Mouse (Mus musculus) intestine, embryonic 16.5 days (tissue): ENCODE measurements at regions not wholly inside any gene's neighbourhood (a gene's known extent, or its start where the extent isn't known, plus 50 kb on each side); places are given as distances from the start of the nearest gene placed in this dataset.

ENCODE experiments used
- ATAC-seq: fragments of 200-750 bp; cut with Nextera tagmentation; 2 replicates; pipeline ENCODE4 v1.8.0; 2017; ENCODE audit warnings: moderate TSS enrichment, moderate library complexity
- H3K27ac ChIP-seq: fragments of 300-500 bp; sonication (generic); 2 replicates; pipeline ENCODE4 v1.5.1; 2014; ENCODE audit warnings: mild to moderate bottlenecking, low read length
- H3K27me3 ChIP-seq: fragments of 300-500 bp; sonication (generic); replicated peaks from 2 replicates; pipeline ENCODE4 v1.6.1; 2014; ENCODE audit warnings: low read length, control low read depth, mixed read lengths; ENCODE audit not compliant: control insufficient read depth, insufficient read depth
- H3K36me3 ChIP-seq: fragments of 300-500 bp; sonication (generic); 2 replicates; pipeline ENCODE4 v1.6.1; 2014; ENCODE audit warnings: low read length, control low read depth; ENCODE audit not compliant: control insufficient read depth, insufficient read depth
- H3K4me1 ChIP-seq: fragments of 300-500 bp; sonication (generic); 2 replicates; pipeline ENCODE4 v1.6.1; 2014; ENCODE audit warnings: low read length, control low read depth, mixed read lengths; ENCODE audit not compliant: control insufficient read depth, insufficient read depth
- H3K4me2 ChIP-seq: fragments of 300-500 bp; sonication (generic); 2 replicates; pipeline ENCODE4 v1.6.1; 2014; ENCODE audit warnings: low read depth, low read length, control low read depth
- H3K4me3 ChIP-seq: fragments of 300-500 bp; sonication (generic); 2 replicates; pipeline ENCODE4 v1.5.1; 2014; ENCODE audit warnings: mild to moderate bottlenecking, low read length
- H3K9ac ChIP-seq: fragments of 300-500 bp; sonication (generic); 2 replicates; pipeline ENCODE4 v1.6.1; 2014; ENCODE audit warnings: low read depth, low read length
- H3K9me3 ChIP-seq: fragments of 300-500 bp; sonication (generic); 2 replicates; pipeline ENCODE4 v1.6.1; 2016; ENCODE audit warnings: low read length, control low read depth; ENCODE audit not compliant: control insufficient read depth
- WGBS: fragments of 180-500 bp; shearing (Covaris S2); extraction: QIAGEN DNeasy Blood & Tissue Kit; methylation state at CpG from one replicate; pipeline ENCODE4 v1.1.7; 2014; 5-methylcytosine and 5-hydroxymethylcytosine counted together

DNA sequence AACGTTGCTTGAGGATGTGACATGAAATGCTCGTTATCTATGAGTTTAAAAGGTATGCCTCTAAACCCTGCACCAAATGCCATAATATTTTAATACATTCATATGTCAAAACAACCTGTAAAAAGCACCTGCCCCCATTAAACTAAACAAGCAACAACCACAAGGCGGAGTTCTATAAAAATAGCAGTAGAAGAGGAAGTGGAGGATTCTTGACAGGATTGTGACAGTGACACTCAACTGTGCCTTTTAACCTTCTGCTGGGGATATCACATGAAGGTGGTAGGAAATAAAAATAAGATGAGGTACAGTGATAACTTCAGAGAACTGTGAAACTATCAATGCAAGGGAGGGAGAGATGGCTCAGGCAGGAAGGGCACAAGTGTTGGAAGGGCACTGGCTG, 58.6 kb upstream of the Dbx2 start:
- no peaks in the 10 kb centered on the region for H3K36me3 ChIP-seq
- H3K4me2 ChIP-seq: no peak overlapping the region
- H3K27me3 ChIP-seq: no peaks in the 10 kb centered on the region
- WGBS: 83% methylated on average over 3 of the region's 3 CpGs
- H3K4me1 ChIP-seq: no peaks in the 10 kb centered on the region
- no peak overlapping the region for H3K27ac ChIP-seq
- no peak overlapping the region for H3K9ac ChIP-seq
- H3K4me3 ChIP-seq: no peak overlapping the region
- no peaks in the 10 kb centered on the region for H3K9me3 ChIP-seq
- no peak for ATAC-seq

DNA sequence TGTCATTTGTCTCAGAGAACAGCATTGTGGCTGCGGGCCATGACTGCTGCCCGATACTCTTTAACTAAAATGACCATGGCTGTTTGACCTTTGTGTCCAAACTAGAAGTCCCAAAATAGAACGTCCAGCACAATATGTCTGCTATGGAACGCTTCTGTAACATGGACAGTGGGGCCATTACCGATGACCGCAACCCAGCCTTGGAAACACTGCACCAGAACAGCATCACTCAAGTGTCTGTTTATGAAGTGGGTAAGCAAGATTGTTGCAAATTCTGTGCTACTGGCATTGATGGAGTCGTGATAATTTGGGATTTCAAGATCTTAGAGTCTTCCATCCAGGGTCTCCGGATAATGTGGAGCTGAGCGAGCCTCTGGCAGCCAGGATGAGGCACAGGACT, 60.2 kb upstream of the Dbx2 start:
- 85% methylated on average over 9 of the region's 9 CpGs for WGBS
- H3K27me3 ChIP-seq: no peaks in the 10 kb centered on the region
- H3K4me2 ChIP-seq: no peak overlapping the region
- no peaks in the 10 kb centered on the region for H3K36me3 ChIP-seq
- H3K4me1 ChIP-seq: no peaks in the 10 kb centered on the region
- H3K9ac ChIP-seq: no peak overlapping the region
- no peak overlapping the region for H3K4me3 ChIP-seq
- no peaks in the 10 kb centered on the region for H3K9me3 ChIP-seq
- no peak overlapping the region for H3K27ac ChIP-seq
- ATAC-seq: no peak

DNA sequence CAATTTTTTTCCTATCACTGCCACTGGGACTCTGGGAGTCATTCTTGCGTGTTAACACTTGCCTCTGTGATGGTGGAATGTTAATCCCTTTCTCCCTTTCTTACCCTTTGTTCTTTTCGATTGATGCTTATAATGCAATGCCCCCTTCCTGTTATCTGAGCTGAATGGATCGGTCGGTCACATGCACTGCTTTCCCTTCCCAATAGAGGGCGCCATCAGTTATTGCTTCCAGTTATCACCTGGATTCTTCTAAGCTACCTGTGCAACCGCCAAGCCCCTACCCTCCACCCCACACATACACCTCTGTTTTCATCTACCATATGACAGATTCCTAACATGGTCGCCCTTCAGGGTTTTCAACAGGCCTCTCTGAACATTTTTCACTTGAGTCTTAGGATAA, 66.9 kb upstream of the Ano6 start:
- 48% methylated on average over 7 of the region's 7 CpGs for WGBS
- 0 out of 2 replicates have a peak, but pooled peaks cover 6% of the 10 kb centered on the region for H3K4me1 ChIP-seq
- no peak for ATAC-seq
- no peaks in the 10 kb centered on the region for H3K27me3 ChIP-seq
- no peak overlapping the region for H3K9ac ChIP-seq
- H3K4me3 ChIP-seq: no peak overlapping the region
- H3K9me3 ChIP-seq: no peaks in the 10 kb centered on the region
- H3K4me2 ChIP-seq: no peak overlapping the region
- no peaks in the 10 kb centered on the region for H3K36me3 ChIP-seq
- no peak overlapping the region for H3K27ac ChIP-seq

DNA sequence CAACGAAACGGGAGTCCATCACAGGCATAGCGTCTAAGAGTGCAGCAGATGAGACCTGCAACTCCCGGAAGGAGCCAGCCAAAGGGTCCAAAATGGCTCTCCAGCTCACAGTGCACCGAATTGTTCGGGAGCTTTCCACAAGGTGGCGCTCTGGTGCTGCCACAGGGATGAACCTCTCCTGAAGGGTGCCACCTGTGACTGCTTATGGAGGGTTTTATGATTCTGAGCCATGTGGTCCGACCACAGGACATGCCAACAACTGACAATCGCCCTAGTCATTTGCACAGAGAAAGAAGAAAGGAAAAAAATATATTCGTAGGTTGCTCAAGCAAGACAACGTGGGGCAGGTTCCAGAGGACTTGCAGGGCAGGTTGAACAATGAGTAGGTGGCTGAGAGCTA, 64.8 kb upstream of the Ano6 start:
- Histone ChIP-seq H3K27me3 (no peaks in the 10 kb centered on the region), H3K4me1 (0 out of 2 replicates have a peak, but pooled peaks cover 6% of the 10 kb centered on the region), H3K4me3 (no peak overlapping the region), H3K27ac (no peak overlapping the region), H3K9me3 (no peaks in the 10 kb centered on the region), H3K9ac (no peak overlapping the region), H3K36me3 (no peaks in the 10 kb centered on the region), H3K4me2 (no peak overlapping the region)
- 34% methylated on average over 11 of the region's 11 CpGs for WGBS
- ATAC-seq: peak; percentile 71

DNA sequence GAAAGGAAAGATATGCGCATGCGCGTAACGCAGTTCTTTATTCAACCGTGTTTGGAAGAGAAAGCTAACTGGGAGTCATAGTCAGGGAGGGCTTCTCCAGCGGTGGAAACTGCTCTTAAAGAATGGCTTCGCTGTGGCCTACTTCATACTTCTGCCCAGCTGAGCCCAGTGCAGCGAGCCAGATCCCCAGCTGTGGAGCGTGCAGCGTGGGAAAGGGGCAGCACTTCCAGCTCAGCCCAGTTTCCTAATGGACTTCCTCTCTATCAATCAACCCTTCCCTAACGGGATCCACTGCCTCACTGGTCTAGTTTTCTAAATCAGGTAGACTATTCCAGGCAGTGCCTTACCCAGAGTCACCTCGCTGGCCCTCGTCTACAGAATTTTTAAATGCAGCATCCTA, 64.1 kb upstream of the Ano6 start:
- no peak for ATAC-seq
- WGBS: 69% methylated on average over 13 of the region's 13 CpGs
- Histone ChIP-seq H3K4me1 (0 out of 2 replicates have a peak, but pooled peaks cover 6% of the 10 kb centered on the region), H3K9me3 (no peaks in the 10 kb centered on the region), H3K4me2 (no peak overlapping the region), H3K36me3 (no peaks in the 10 kb centered on the region), H3K9ac (no peak overlapping the region), H3K4me3 (no peak overlapping the region), H3K27me3 (no peaks in the 10 kb centered on the region), H3K27ac (no peak overlapping the region)

DNA sequence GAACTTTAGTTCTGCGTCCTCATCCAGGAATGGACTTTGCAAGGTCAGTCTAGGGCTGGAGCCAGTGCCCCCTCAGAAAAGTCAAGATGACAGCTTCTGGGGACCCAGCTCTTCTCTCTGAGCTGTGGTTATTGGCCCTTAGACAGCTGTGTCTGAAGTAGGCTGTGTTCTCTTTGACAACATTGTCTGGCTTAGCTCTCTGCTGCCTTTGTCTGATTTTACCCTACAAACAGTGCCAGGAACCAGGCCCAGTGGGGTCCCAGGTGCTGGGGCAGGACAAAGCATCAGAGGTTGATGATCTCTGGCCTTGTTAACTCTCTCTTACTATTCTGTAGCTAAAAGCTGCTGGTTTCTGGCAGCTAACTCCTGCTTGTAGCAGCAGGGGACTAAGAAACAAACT, 54.9 kb upstream of the Ano6 start:
- H3K27ac ChIP-seq: no peak overlapping the region
- ATAC-seq: no peak
- no peaks in the 10 kb centered on the region for H3K27me3 ChIP-seq
- no peak overlapping the region for H3K4me3 ChIP-seq
- 77% methylated on average over 1 of the region's 1 CpGs for WGBS
- no peak overlapping the region for H3K4me2 ChIP-seq
- H3K4me1 ChIP-seq: no peaks in the 10 kb centered on the region
- no peaks in the 10 kb centered on the region for H3K36me3 ChIP-seq
- no peaks in the 10 kb centered on the region for H3K9me3 ChIP-seq
- no peak overlapping the region for H3K9ac ChIP-seq
